Mouse (Mus musculus): Measurements from ENCODE around the gene Glrx2. TPM values are rescaled to one million over a fixed set of nuclear protein-coding genes. Genes with fewer than 3 reads are reported as not detected.

Gene Glrx2
- polyA plus RNA-seq, 1 experiment from 2014 or later, result 111 TPM

Other genes starting within 250 kb of the Glrx2 start
- 0.55 and 0.56 TPM in 2 replicates for gene B3galt2, start 75.7 kb upstream of the Glrx2 start, polyA plus RNA-seq (2015; fragmentation: Nextera tagmentation; extraction: Ambion mirVana)
- gene Cdc73, start 13.4 kb upstream of the Glrx2 start, polyA plus RNA-seq (2015; fragmentation: Nextera tagmentation; extraction: Ambion mirVana), result 28.0 and 29.0 TPM in 2 replicates
- 25.9 and 30.3 TPM in 2 replicates for gene Trove2, start 60.7 kb downstream of the Glrx2 start, polyA plus RNA-seq (2015; fragmentation: Nextera tagmentation; extraction: Ambion mirVana)
- 90.9 and 94.8 TPM in 2 replicates for gene Uchl5, start 60.9 kb downstream of the Glrx2 start, polyA plus RNA-seq (2015; fragmentation: Nextera tagmentation; extraction: Ambion mirVana)

Data from embryonic facial prominence, embryonic 13.5 days (tissue).